Mouse (Mus musculus): Measurements from ENCODE around the gene Gm48551. TPM values are rescaled to one million over a fixed set of nuclear protein-coding genes. Genes with fewer than 3 reads are reported as not detected.
A peak's percentile ranks its signal among the peaks of the same experiment; 100 is the strongest.

Gene Gm48551
- polyA plus RNA-seq, 1 experiment from 2014 or later, result 3.8 TPM

DNA sequence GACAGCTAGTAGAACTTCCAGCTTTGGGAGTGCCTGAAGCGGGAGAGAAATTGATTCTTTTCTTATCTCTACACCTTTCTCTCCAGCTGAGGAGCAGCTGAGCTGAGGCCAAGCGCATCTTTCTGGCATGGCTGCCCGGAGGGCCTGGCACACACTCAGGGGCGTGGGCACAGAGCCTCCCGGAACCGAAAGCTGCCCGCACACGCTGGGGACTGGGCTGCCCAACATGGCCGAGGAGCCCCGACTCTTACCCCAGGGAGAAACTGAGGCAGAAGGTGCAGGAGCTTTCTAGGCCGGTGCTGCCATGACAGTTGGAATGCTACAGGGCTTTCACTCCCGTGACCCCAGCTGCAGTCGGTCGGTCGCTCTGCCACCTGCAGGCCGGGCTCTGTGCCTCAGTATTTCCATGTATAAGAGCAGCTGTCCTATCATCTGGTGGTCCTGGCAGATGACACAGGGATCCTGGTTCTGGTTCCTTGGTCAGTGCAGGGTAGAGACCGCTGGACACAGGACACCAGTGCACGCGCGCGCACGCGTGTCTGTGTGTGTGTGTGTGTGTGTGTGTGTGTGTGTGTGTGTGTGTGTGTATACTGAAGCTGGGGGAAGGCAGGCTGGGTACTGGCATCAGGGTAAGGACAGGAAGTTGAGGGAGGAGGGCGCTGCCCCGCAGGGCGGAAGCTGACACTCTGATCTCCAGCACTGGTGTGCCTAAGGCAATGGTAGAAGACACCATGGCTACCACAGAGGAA is 49.4 kb downstream of the Gm48551 start:
- H3K27me3 ChIP-seq (ENCODE audit: control insufficient read depth, insufficient read depth, low read length), result no peaks in the 10 kb centered on the region
- 74% methylated on average over 26 of the region's 26 CpGs for WGBS
- H3K36me3 ChIP-seq (ENCODE audit: control insufficient read depth, insufficient read depth, low read length), result no peaks in the 10 kb centered on the region
- no peaks in the 10 kb centered on the region for H3K9me3 ChIP-seq (ENCODE audit: control insufficient read depth, low read length)
- H3K4me1 ChIP-seq (ENCODE audit: control insufficient read depth, insufficient read depth, low read length), result peaks cover 17% of the 10 kb centered on the region; the same call in 1 of the 2 replicates
- no peak for ATAC-seq (ENCODE audit: low FRiP score, low TSS enrichment)
- H3K27ac ChIP-seq (ENCODE audit: low read depth, low read length), result no peak overlapping the region
- H3K4me2 ChIP-seq (replicated peaks; ENCODE audit: low read depth, low read length), result no peak overlapping the region
- no peak overlapping the region for H3K9ac ChIP-seq (ENCODE audit: low read depth, low read length)
- no peak overlapping the region for H3K4me3 ChIP-seq (ENCODE audit: low read length)

DNA sequence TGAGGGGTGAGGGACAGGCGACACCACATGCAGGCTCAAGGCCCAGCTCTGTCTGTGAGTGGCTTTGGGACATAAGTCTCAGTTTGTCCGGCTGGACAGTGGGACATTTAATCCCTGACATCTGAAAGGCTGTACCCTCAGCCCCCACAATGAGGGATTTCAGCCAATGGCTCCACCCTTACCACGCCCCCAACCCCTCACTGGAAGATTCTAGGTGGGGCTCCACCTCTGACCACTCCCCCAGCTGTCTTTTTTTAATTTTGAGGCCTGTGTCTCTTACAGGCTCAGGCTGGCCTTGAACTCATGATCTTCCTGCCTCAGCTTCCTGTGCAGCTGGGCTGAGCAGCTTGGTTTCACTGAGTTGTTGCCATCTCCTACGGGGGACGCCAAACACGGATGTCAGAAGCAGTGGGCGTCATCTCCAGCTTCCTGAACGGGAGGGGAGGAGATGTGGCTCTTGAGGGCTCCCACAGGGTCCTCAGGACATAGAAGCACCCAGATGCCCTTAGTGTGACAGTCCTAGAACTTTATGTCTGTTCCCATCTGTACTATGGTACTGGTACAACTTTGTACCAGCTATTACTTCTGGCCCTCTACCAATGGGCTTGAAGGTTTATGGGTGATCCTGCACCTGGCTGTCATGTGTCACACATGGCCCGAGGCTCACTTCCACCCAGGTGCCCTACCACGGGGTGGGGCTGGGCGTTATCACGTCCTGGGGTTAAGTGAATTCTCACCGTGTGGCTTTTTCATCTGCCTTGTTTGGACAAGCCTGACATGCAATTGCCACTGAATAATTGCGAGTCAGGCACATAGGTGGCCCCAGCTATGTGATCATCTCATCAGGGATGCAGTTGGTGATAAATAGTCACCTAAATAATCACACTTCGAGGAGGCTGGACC is 50.3 kb downstream of the Gm48551 start:
- no peak overlapping the region for H3K4me2 ChIP-seq (replicated peaks; ENCODE audit: low read depth, low read length)
- ATAC-seq (ENCODE audit: low FRiP score, low TSS enrichment), result no peak
- no peaks in the 10 kb centered on the region for H3K27me3 ChIP-seq (ENCODE audit: control insufficient read depth, insufficient read depth, low read length)
- 61% methylated on average over 15 of the region's 15 CpGs for whole genome bisulfite sequencing
- H3K27ac ChIP-seq (ENCODE audit: low read depth, low read length), result no peak overlapping the region
- peaks cover 16% of the 10 kb centered on the region; the same call in 1 of the 2 replicates for H3K4me1 ChIP-seq (ENCODE audit: control insufficient read depth, insufficient read depth, low read length)
- no peak overlapping the region for H3K4me3 ChIP-seq (ENCODE audit: low read length)
- no peak overlapping the region for H3K9ac ChIP-seq (ENCODE audit: low read depth, low read length)
- H3K36me3 ChIP-seq (ENCODE audit: control insufficient read depth, insufficient read depth, low read length), result no peaks in the 10 kb centered on the region
- no peaks in the 10 kb centered on the region for H3K9me3 ChIP-seq (ENCODE audit: control insufficient read depth, low read length)

DNA sequence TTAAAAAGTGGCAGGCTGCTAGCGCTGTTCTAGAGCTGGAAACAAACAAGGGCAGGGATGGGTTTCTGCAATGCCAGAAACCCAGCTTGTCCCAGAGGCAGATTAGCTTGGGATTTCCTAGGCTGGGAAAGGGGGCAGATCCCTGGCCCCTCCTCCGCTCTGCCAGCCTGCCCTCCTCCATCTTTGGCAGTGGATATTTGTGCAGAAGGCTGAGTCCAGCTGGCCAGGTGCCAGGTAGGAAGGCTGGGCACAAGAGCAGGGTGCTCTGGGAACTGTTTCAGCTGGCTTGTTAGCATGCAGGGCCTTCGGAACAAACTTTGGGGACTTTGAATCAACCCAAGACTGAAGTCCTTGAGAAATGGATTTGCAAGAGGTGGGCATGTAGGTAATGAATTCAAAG is 51.2 kb downstream of the Gm48551 start:
- no peaks in the 10 kb centered on the region for H3K36me3 ChIP-seq (ENCODE audit: control insufficient read depth, insufficient read depth, low read length)
- no peak overlapping the region for H3K4me2 ChIP-seq (replicated peaks; ENCODE audit: low read depth, low read length)
- 65% methylated on average over 3 of the region's 3 CpGs for WGBS
- H3K9ac ChIP-seq (ENCODE audit: low read depth, low read length), result no peak overlapping the region
- H3K27me3 ChIP-seq (ENCODE audit: control insufficient read depth, insufficient read depth, low read length), result no peaks in the 10 kb centered on the region
- ATAC-seq (ENCODE audit: low FRiP score, low TSS enrichment), result no peak
- no peaks in the 10 kb centered on the region for H3K9me3 ChIP-seq (ENCODE audit: control insufficient read depth, low read length)
- no peak overlapping the region for H3K4me3 ChIP-seq (ENCODE audit: low read length)
- H3K27ac ChIP-seq (ENCODE audit: low read depth, low read length), result no peak overlapping the region
- H3K4me1 ChIP-seq (ENCODE audit: control insufficient read depth, insufficient read depth, low read length), result peaks cover 14% of the 10 kb centered on the region; the same call in 1 of the 2 replicates

DNA sequence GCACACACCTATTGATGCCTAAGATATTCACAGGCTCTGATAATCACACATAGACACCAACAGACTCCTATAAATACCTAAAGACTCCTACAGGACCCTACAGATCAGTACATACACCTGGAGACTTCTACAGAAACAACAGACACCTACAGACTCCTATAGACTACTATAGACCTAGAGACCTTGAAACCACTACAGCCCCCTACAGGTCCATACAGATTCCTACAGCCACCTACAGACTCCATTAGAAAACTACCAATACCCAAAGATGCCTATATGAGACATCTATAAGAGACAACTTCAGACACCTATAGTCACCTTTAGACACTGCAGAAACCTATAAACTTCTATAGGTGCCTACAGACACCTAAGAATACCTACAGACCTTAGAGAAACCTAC is 56.8 kb downstream of the Gm48551 start:
- Histone ChIP-seq H3K9me3 (ENCODE audit: control insufficient read depth, low read length) (no peaks in the 10 kb centered on the region), H3K36me3 (ENCODE audit: control insufficient read depth, insufficient read depth, low read length) (no peaks in the 10 kb centered on the region), H3K4me1 (ENCODE audit: control insufficient read depth, insufficient read depth, low read length) (no peaks in the 10 kb centered on the region), H3K27ac (ENCODE audit: low read depth, low read length) (no peak overlapping the region), H3K4me3 (ENCODE audit: low read length) (no peak overlapping the region), H3K27me3 (ENCODE audit: control insufficient read depth, insufficient read depth, low read length) (no peaks in the 10 kb centered on the region), H3K9ac (ENCODE audit: low read depth, low read length) (no peak overlapping the region), H3K4me2 (replicated peaks; ENCODE audit: low read depth, low read length) (no peak overlapping the region)
- no peak for ATAC-seq (ENCODE audit: low FRiP score, low TSS enrichment)

Small RNAs within 50 kb of the gene (microRNA-seq; reads per million reads assigned to microRNA genes)
- 2.1 reads per million, percentile 3 among the genes with 10 or more reads in this experiment for gene Mir1191b
- not detected for gene Mir6913

Other genes with a start within 250 kb of the Gm48551 start
- 16.1 and 18.1 TPM in 2 replicates for gene Zbtb7a, start 249.2 kb upstream of the Gm48551 start, polyA plus RNA-seq (2014; fragmentation: Nextera tagmentation; extraction: Ambion mirVana)
- 45.3 and 48.4 TPM in 2 replicates for gene Pias4, start 216.5 kb upstream of the Gm48551 start, polyA plus RNA-seq (2014; fragmentation: Nextera tagmentation; extraction: Ambion mirVana)
- gene Eef2, start 207.8 kb upstream of the Gm48551 start, polyA plus RNA-seq (2014; fragmentation: Nextera tagmentation; extraction: Ambion mirVana), result 465 and 473 TPM in 2 replicates
- 45.7 and 58.0 TPM in 2 replicates for gene Dapk3, start 201.5 kb upstream of the Gm48551 start, polyA plus RNA-seq (2014; fragmentation: Nextera tagmentation; extraction: Ambion mirVana)
- gene 4930442H23Rik, start 200.6 kb upstream of the Gm48551 start, polyA plus RNA-seq (2014; fragmentation: Nextera tagmentation; extraction: Ambion mirVana), result not detected in 2 replicates
- gene Nmrk2, start 182.4 kb upstream of the Gm48551 start, polyA plus RNA-seq (2014; fragmentation: Nextera tagmentation; extraction: Ambion mirVana), result not detected in 2 replicates
- gene Atcay, start 153.6 kb upstream of the Gm48551 start, polyA plus RNA-seq (2014; fragmentation: Nextera tagmentation; extraction: Ambion mirVana), result 0.19 and 0.23 TPM in 2 replicates
- gene Zfr2, start 151.3 kb upstream of the Gm48551 start, polyA plus RNA-seq (2014; fragmentation: Nextera tagmentation; extraction: Ambion mirVana), result 4.5 and 4.7 TPM in 2 replicates
- 5.4 and 7.0 TPM in 2 replicates for gene Matk, start 131.5 kb upstream of the Gm48551 start, polyA plus RNA-seq (2014; fragmentation: Nextera tagmentation; extraction: Ambion mirVana)
- 240 and 276 TPM in 2 replicates for gene Mrpl54, start 117.5 kb upstream of the Gm48551 start, polyA plus RNA-seq (2014; fragmentation: Nextera tagmentation; extraction: Ambion mirVana)
- 51.4 and 52.7 TPM in 2 replicates for gene Apba3, start 117.5 kb upstream of the Gm48551 start, polyA plus RNA-seq (2014; fragmentation: Nextera tagmentation; extraction: Ambion mirVana)
- 7.6 and 11.6 TPM in 2 replicates for gene Tjp3, start 92.9 kb upstream of the Gm48551 start, polyA plus RNA-seq (2014; fragmentation: Nextera tagmentation; extraction: Ambion mirVana)
- gene Pip5k1c, start 91.5 kb upstream of the Gm48551 start, polyA plus RNA-seq (2014; fragmentation: Nextera tagmentation; extraction: Ambion mirVana), result 25.4 and 60.7 TPM in 2 replicates
- 21.4 and 29.6 TPM in 2 replicates for gene Cactin, start 63.4 kb upstream of the Gm48551 start, polyA plus RNA-seq (2014; fragmentation: Nextera tagmentation; extraction: Ambion mirVana)
- gene Tbxa2r, start 55.7 kb upstream of the Gm48551 start, polyA plus RNA-seq (2014; fragmentation: Nextera tagmentation; extraction: Ambion mirVana), result 8.7 and 10.1 TPM in 2 replicates
- gene Gipc3, start 41.2 kb upstream of the Gm48551 start, polyA plus RNA-seq (2014; fragmentation: Nextera tagmentation; extraction: Ambion mirVana), result 0.05 and 0.07 TPM in 2 replicates
- gene Hmg20b, start 34.0 kb upstream of the Gm48551 start, polyA plus RNA-seq (2014; fragmentation: Nextera tagmentation; extraction: Ambion mirVana), result 115 and 119 TPM in 2 replicates
- 4.1 and 4.6 TPM in 2 replicates for gene Mfsd12, start 27.0 kb upstream of the Gm48551 start, polyA plus RNA-seq (2014; fragmentation: Nextera tagmentation; extraction: Ambion mirVana)
- gene 4930404N11Rik, start 18.6 kb upstream of the Gm48551 start, polyA plus RNA-seq (2014; fragmentation: Nextera tagmentation; extraction: Ambion mirVana), result 0.14 and 0.30 TPM in 2 replicates
- gene Fzr1, start 6.0 kb upstream of the Gm48551 start, polyA plus RNA-seq (2014; fragmentation: Nextera tagmentation; extraction: Ambion mirVana), result 101 and 108 TPM in 2 replicates
- 59.2 and 73.9 TPM in 2 replicates for gene Dohh, start within 50 bp of the Gm48551 start, polyA plus RNA-seq (2014; fragmentation: Nextera tagmentation; extraction: Ambion mirVana)
- gene Gm48552, start 4.5 kb downstream of the Gm48551 start, polyA plus RNA-seq (2014; fragmentation: Nextera tagmentation; extraction: Ambion mirVana), result 0.61 and 1.5 TPM in 2 replicates
- gene Smim24, start 8.6 kb downstream of the Gm48551 start, polyA plus RNA-seq (2014; fragmentation: Nextera tagmentation; extraction: Ambion mirVana), result 14.9 and 16.4 TPM in 2 replicates
- gene Nfic, start 71.2 kb downstream of the Gm48551 start, polyA plus RNA-seq (2014; fragmentation: Nextera tagmentation; extraction: Ambion mirVana), result 47.3 and 59.0 TPM in 2 replicates
- 0.28 and 0.36 TPM in 2 replicates for gene Celf5, start 98.2 kb downstream of the Gm48551 start, polyA plus RNA-seq (2014; fragmentation: Nextera tagmentation; extraction: Ambion mirVana)
- gene Ncln, start 111.9 kb downstream of the Gm48551 start, polyA plus RNA-seq (2014; fragmentation: Nextera tagmentation; extraction: Ambion mirVana), result 59.1 and 76.6 TPM in 2 replicates
- gene S1pr4, start 115.7 kb downstream of the Gm48551 start, polyA plus RNA-seq (2014; fragmentation: Nextera tagmentation; extraction: Ambion mirVana), result 0.41 and 0.54 TPM in 2 replicates
- gene Gna15, start 139.8 kb downstream of the Gm48551 start, polyA plus RNA-seq (2014; fragmentation: Nextera tagmentation; extraction: Ambion mirVana), result 0.23 and 0.60 TPM in 2 replicates
- 77.7 and 89.2 TPM in 2 replicates for gene Gna11, start 160.7 kb downstream of the Gm48551 start, polyA plus RNA-seq (2014; fragmentation: Nextera tagmentation; extraction: Ambion mirVana)
- gene Aes, start 175.0 kb downstream of the Gm48551 start, polyA plus RNA-seq (2014; fragmentation: Nextera tagmentation; extraction: Ambion mirVana), result 408 and 609 TPM in 2 replicates
- gene Tle2, start 190.1 kb downstream of the Gm48551 start, polyA plus RNA-seq (2014; fragmentation: Nextera tagmentation; extraction: Ambion mirVana), result 29.3 and 30.4 TPM in 2 replicates
- gene Tle6, start 216.6 kb downstream of the Gm48551 start, polyA plus RNA-seq (2014; fragmentation: Nextera tagmentation; extraction: Ambion mirVana), result 12.6 and 15.5 TPM in 2 replicates
- 0.84 and 0.86 TPM in 2 replicates for gene BC025920, start 221.8 kb downstream of the Gm48551 start, polyA plus RNA-seq (2014; fragmentation: Nextera tagmentation; extraction: Ambion mirVana)
- gene Sirt6, start 243.3 kb downstream of the Gm48551 start, polyA plus RNA-seq (2014; fragmentation: Nextera tagmentation; extraction: Ambion mirVana), result 39.9 and 40.7 TPM in 2 replicates
- 11.3 and 18.5 TPM in 2 replicates for gene Ankrd24, start 244.1 kb downstream of the Gm48551 start, polyA plus RNA-seq (2014; fragmentation: Nextera tagmentation; extraction: Ambion mirVana)

All from kidney, embryonic 14.5 days (tissue).